Mouse (Mus musculus): ENCODE results near the gene St7. TPM values are rescaled to one million over a fixed set of nuclear protein-coding genes. Genes with fewer than 3 reads are reported as not detected.

The St7 gene
- polyA plus RNA-seq, 1 experiment from 2014 or later: 24.5 TPM

DNA sequence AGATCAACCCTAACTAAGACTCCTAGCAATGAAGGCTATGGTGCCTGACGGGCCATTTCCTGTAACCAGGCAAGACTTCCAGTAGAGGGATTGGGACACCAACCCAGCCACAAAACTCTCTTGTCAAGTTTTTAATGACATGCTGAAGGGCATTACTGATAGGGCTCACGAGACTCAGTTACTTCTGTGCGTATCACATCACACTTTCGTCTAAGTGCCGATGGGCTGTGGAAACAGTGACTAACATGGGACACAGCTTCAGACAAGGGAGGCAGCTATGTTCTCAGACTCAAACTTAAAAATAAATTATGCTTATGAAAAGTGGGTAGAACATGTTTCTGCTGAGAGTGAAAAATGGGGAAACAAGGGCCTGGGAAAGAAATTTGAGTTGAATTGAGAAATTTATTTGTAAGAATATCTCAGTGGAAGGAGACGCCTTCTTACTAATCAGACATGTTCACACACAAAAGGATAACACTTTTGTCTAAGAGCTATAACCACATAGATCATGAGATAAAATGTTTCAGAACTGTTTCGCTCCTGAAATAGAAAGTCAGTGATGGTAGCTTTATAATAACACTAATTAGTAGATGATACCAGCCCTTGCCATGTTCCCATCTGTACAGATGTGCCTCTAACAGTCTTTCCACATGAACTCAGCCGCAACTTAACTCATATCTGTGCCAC, 44.7 kb downstream of the St7 start:
- no peak overlapping the region for H3K4me2 ChIP-seq (replicated peaks; ENCODE audit: low read depth, low read length)
- H3K27ac ChIP-seq (ENCODE audit: low read length): no peak overlapping the region

DNA sequence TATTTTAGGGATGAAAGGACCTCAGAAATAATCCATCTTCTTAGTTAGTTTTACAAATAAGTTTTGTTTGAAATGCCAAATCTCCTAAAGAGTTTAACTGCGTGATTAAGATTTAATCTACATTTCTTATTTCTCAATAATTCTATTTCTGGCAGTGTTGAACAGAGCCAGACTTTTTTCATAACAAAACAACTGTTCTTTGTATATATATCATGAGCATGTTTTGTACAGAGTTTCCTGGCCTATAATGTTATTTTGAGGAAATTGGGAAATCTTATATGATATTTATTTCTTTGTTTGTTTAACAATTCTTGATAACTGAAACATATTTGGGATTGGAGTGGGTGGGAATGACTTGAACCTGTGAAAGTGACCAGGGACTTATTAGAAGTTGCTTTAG, 47.4 kb downstream of the St7 start:
- DNase-seq (ENCODE audit: low spot score) (peak; percentile 56), ATAC-seq (0 out of 2 replicates have a peak, but pooled peaks have one; percentile 17)
- no peak overlapping the region for H3K4me2 ChIP-seq (replicated peaks; ENCODE audit: low read depth, low read length)
- H3K27ac ChIP-seq (ENCODE audit: low read length): no peak overlapping the region
- no peaks in the 10 kb centered on the region for H3K9me3 ChIP-seq (ENCODE audit: low read length)
- no peak overlapping the region for H3K9ac ChIP-seq (replicated peaks; ENCODE audit: low read depth)
- no peak overlapping the region for H3K4me3 ChIP-seq (ENCODE audit: low read depth, low read length)
- no peak for TF ChIP-seq CTCF (IDR thresholded peaks at IDR 0.05)
- no peak for TF ChIP-seq EP300 (IDR thresholded peaks at IDR 0.05)
- H3K36me3 ChIP-seq (ENCODE audit: insufficient read depth, low read length): no peaks in the 10 kb centered on the region
- no peaks in the 10 kb centered on the region for H3K4me1 ChIP-seq (ENCODE audit: insufficient read depth, low read depth, low read length)
- no peaks in the 10 kb centered on the region for H3K27me3 ChIP-seq (replicated peaks; ENCODE audit: insufficient read depth, low read length)
- 54% methylated on average over 1 of the region's 1 CpGs for WGBS

More for the DNA sequence above, 44.7 kb downstream of the St7 start:
- DNase-seq (ENCODE audit: low spot score) (peak; percentile 35), ATAC-seq (no peak; the same call in 1 of the 2 replicates)
- H3K4me1 ChIP-seq (ENCODE audit: insufficient read depth, low read depth, low read length): no peaks in the 10 kb centered on the region
- no peaks in the 10 kb centered on the region for H3K36me3 ChIP-seq (ENCODE audit: insufficient read depth, low read length)
- TF ChIP-seq EP300 (IDR thresholded peaks at IDR 0.05) (no peak), CTCF (IDR thresholded peaks at IDR 0.05) (no peak)
- H3K9ac ChIP-seq (replicated peaks; ENCODE audit: low read depth): no peak overlapping the region
- H3K27me3 ChIP-seq (replicated peaks; ENCODE audit: insufficient read depth, low read length): no peaks in the 10 kb centered on the region
- H3K9me3 ChIP-seq (ENCODE audit: low read length): no peaks in the 10 kb centered on the region
- WGBS: 83% methylated on average over 8 of the region's 8 CpGs
- H3K4me3 ChIP-seq (ENCODE audit: low read depth, low read length): no peak overlapping the region

DNA sequence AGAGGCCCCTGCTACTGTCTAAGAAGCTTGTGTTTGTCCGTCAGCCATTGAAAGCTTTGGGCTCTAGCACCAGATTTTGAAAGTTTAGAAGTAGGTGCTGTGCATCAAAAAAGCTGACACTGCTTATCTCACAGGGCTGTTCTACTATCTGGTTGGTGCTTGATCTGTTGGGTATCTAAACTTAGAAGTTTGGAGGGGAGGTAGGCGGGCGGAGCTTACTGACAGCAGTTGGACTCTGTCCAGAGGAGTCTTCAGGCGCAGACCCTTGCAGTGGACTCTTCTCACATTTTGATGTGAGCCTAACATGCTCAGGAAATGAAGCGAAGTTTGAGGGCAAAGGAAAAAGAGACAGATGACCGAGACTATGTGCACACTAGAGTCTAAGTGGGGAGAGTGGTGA, 48.9 kb downstream of the St7 start:
- ATAC-seq: no peak
- Histone ChIP-seq H3K27ac (ENCODE audit: low read length) (no peak overlapping the region), H3K9me3 (ENCODE audit: low read length) (no peaks in the 10 kb centered on the region), H3K4me2 (replicated peaks; ENCODE audit: low read depth, low read length) (no peak overlapping the region), H3K4me1 (ENCODE audit: insufficient read depth, low read depth, low read length) (no peaks in the 10 kb centered on the region), H3K4me3 (ENCODE audit: low read depth, low read length) (no peak overlapping the region), H3K27me3 (replicated peaks; ENCODE audit: insufficient read depth, low read length) (no peaks in the 10 kb centered on the region), H3K9ac (replicated peaks; ENCODE audit: low read depth) (no peak overlapping the region), H3K36me3 (ENCODE audit: insufficient read depth, low read length) (no peaks in the 10 kb centered on the region)
- 64% methylated on average over 6 of the region's 6 CpGs for whole genome bisulfite sequencing
- TF ChIP-seq CTCF (IDR thresholded peaks at IDR 0.05): no peak
- TF ChIP-seq EP300 (IDR thresholded peaks at IDR 0.05): no peak
- no peak for DNase-seq (ENCODE audit: low spot score)

GRCm38 (mm10) chr6:17742209-17742608, 49.5 kb downstream of the St7 start:
- TF ChIP-seq CTCF (IDR thresholded peaks at IDR 0.05) (no peak), EP300 (IDR thresholded peaks at IDR 0.05) (no peak)
- Histone ChIP-seq H3K4me1 (ENCODE audit: insufficient read depth, low read depth, low read length) (no peaks in the 10 kb centered on the region), H3K27ac (ENCODE audit: low read length) (no peak overlapping the region), H3K36me3 (ENCODE audit: insufficient read depth, low read length) (no peaks in the 10 kb centered on the region), H3K9me3 (ENCODE audit: low read length) (no peaks in the 10 kb centered on the region), H3K4me2 (replicated peaks; ENCODE audit: low read depth, low read length) (no peak overlapping the region), H3K4me3 (ENCODE audit: low read depth, low read length) (no peak overlapping the region), H3K27me3 (replicated peaks; ENCODE audit: insufficient read depth, low read length) (no peaks in the 10 kb centered on the region), H3K9ac (replicated peaks; ENCODE audit: low read depth) (no peak overlapping the region)
- DNase-seq (ENCODE audit: low spot score) (no peak), ATAC-seq (no peak)
- 97% methylated on average over 4 of the region's 4 CpGs for WGBS

GRCm38 (mm10) chr6:17743325-17743724, 50.6 kb downstream of the St7 start:
- TF ChIP-seq CTCF (IDR thresholded peaks at IDR 0.05) (no peak), EP300 (IDR thresholded peaks at IDR 0.05) (no peak)
- DNase-seq (ENCODE audit: low spot score): no peak
- Histone ChIP-seq H3K4me3 (ENCODE audit: low read depth, low read length) (no peak overlapping the region), H3K36me3 (ENCODE audit: insufficient read depth, low read length) (no peaks in the 10 kb centered on the region), H3K4me2 (replicated peaks; ENCODE audit: low read depth, low read length) (no peak overlapping the region), H3K9me3 (ENCODE audit: low read length) (no peaks in the 10 kb centered on the region), H3K27me3 (replicated peaks; ENCODE audit: insufficient read depth, low read length) (no peaks in the 10 kb centered on the region), H3K4me1 (ENCODE audit: insufficient read depth, low read depth, low read length) (no peaks in the 10 kb centered on the region), H3K27ac (ENCODE audit: low read length) (no peak overlapping the region), H3K9ac (replicated peaks; ENCODE audit: low read depth) (no peak overlapping the region)
- ATAC-seq: peak; percentile 28; the same call in 1 of the 2 replicates
- WGBS: 62% methylated on average over 4 of the region's 4 CpGs

DNA sequence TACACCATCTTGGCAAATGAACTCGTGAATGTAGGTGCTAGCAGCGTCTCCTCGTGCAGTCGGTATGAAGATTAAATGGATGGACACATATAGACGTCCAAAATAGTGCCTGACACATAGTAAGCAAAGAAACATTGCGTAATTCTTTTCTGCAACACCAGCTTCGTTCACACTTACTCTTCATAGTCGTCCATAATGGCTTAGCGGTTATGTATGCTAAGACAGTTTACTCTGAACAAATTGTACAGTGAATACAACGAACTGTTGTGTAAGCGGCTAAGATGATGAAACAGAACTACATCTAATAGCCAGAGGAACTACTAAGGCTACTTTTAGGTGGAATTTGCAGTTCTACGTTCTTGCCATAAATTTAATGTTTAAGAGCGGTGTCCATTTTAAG, 55.0 kb downstream of the St7 start:
- DNase-seq (ENCODE audit: low spot score) (peak; percentile 92), ATAC-seq (peak; percentile 75)
- no peak overlapping the region for H3K9ac ChIP-seq (replicated peaks; ENCODE audit: low read depth)
- H3K27me3 ChIP-seq (replicated peaks; ENCODE audit: insufficient read depth, low read length): no peaks in the 10 kb centered on the region
- 53% methylated on average over 13 of the region's 13 CpGs for WGBS
- H3K4me2 ChIP-seq (replicated peaks; ENCODE audit: low read depth, low read length): no peak overlapping the region
- H3K9me3 ChIP-seq (ENCODE audit: low read length): no peaks in the 10 kb centered on the region
- TF ChIP-seq EP300 (IDR thresholded peaks at IDR 0.05) (peak; percentile 86), CTCF (IDR thresholded peaks at IDR 0.05) (no peak)
- H3K4me1 ChIP-seq (ENCODE audit: insufficient read depth, low read depth, low read length): peaks cover 12% of the 10 kb centered on the region; the same call in 1 of the 2 replicates
- no peaks in the 10 kb centered on the region for H3K36me3 ChIP-seq (ENCODE audit: insufficient read depth, low read length)
- H3K27ac ChIP-seq (ENCODE audit: low read length): 0 out of 2 replicates have a peak overlapping the region, but pooled peaks have one; percentile 38
- H3K4me3 ChIP-seq (ENCODE audit: low read depth, low read length): no peak overlapping the region

All from lung, postnatal 0 days (tissue).